ENCODE assay signal across 8 mouse cellular contexts in the genomic region with DNA sequence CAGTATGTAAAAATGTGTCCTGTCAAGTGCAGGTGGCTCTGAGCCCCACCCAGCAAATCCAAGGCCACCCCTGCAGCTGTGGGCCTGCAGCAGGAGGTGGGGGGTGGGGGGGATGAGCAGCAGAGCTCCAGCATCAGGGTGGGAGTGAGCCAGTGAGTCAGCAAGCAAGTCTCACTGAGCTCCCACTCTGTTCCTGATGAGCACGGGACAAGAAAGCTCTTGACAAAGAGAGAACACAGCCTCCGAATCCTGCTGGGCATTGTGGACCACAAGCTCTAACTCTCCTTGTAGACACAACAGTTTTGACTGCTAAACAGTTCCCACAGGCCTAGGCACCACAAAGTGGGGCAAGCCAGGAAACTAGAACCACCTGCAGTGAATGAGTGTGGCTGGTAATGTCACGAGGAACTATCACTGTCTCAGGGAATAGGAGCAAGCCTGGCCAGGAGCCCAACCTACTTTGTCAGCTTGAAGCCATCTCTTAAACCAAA. TPM values are rescaled to one million over a fixed set of nuclear protein-coding genes. Genes with fewer than 3 reads are reported as not detected.
DNase-seq lines count a peak whose midpoint lies in the region; ATAC-seq lines count a peak whose summit lies in the region.

No protein-coding gene starts in this region.

- no peaks in the 10 kb centered on the region for H3K9me3 ChIP-seq in heart, embryonic 16.5 days (replicated peaks; ENCODE audit: control insufficient read depth, low read length)

- no peak overlapping the region for H3K4me3 ChIP-seq in heart, embryonic 16.5 days (ENCODE audit: low read length)

- no peaks in the 10 kb centered on the region for H3K27me3 ChIP-seq in heart, embryonic 16.5 days (ENCODE audit: control insufficient read depth, insufficient read depth, low read length)

- 0 out of 2 replicates have a peak overlapping the region, but pooled peaks have one; percentile 26 for H3K9ac ChIP-seq in heart, embryonic 16.5 days (ENCODE audit: low read length)

- peaks cover 7% of the 10 kb centered on the region for H3K36me3 ChIP-seq in heart, embryonic 16.5 days (ENCODE audit: control insufficient read depth, insufficient read depth)

- intact Hi-C loops in heart, postnatal 14 days (cut with DNase I), result no loop called here

- H3K27ac ChIP-seq in heart, embryonic 16.5 days (ENCODE audit: low read length), result peak overlapping the region; percentile 54

- H3K4me1 ChIP-seq in heart, embryonic 16.5 days (ENCODE audit: control insufficient read depth, insufficient read depth, low read length), result peaks cover 39% of the 10 kb centered on the region

- WGBS in heart, embryonic 16.5 days, result 36% methylated on average over 3 of the region's 3 CpGs

- peak overlapping the region; percentile 4; the same call in 1 of the 2 replicates for H3K4me2 ChIP-seq in heart, embryonic 16.5 days (ENCODE audit: low read depth, low read length)

- peak; percentile 71 for ATAC-seq in heart, embryonic 16.5 days (replicated peaks; ENCODE audit: extremely low read depth, insufficient read depth, low FRiP score)
- ATAC-seq in frontal cortex, adult (ENCODE audit: low TSS enrichment), result peak; percentile 82
- no peak for ATAC-seq in monocyte, adult 5-6 weeks (replicated peaks; ENCODE audit: insufficient number of reproducible peaks, low FRiP score, low TSS enrichment, poor library complexity, severe bottlenecking)

- DNase-seq in heart, postnatal 14 days, result no peak
- peak; percentile 22 for DNase-seq in WW6 (ENCODE audit: low read depth, low spot score)
- peak; percentile 44 to 57 for DNase-seq in right cerebral cortex, postnatal 10 days (ENCODE audit: low spot score in 2 of 2)
- no peak for DNase-seq in gastrocnemius, adult 8-10 months (ENCODE audit: low spot score in 2 of 2)
- DNase-seq in lung, postnatal 4 days, result no peak

RNA-seq across cellular contexts. Expression of gene A730071L15Rik, which starts 45.6 kb away (rescaled TPM):
- polyA plus RNA-seq in heart, embryonic 16.5 days (2015; fragmentation: Nextera tagmentation; extraction: Ambion mirVana), result 0.25 and 0.39 TPM in 2 replicates
- not detected for total RNA-seq in heart, postnatal 14 days (2021)
- total RNA-seq in gastrocnemius, adult 8-10 months (2022), result not detected
- 0.85 to 2.3 TPM (median 1.9 TPM) in 3 replicates for total RNA-seq in monocyte, adult 5-6 weeks (2017)

RNA-seq across cellular contexts. Expression of gene Nudcd3, which starts 46.0 kb away (rescaled TPM):
- 35.9 and 38.8 TPM in 2 replicates for polyA plus RNA-seq in heart, embryonic 16.5 days (2015; fragmentation: Nextera tagmentation; extraction: Ambion mirVana)
- total RNA-seq in heart, postnatal 14 days (2021), result 10 to 100 TPM; 56.3 to 57.6 TPM
- 10 to 100 TPM; 70.9 to 77.9 (median 76.1) TPM for total RNA-seq in gastrocnemius, adult 8-10 months (2022)
- 28.7 to 49.9 TPM (median 29.7 TPM) in 3 replicates for total RNA-seq in monocyte, adult 5-6 weeks (2017)

Comparison
In these comparisons a context has a peak if more than half of its experiments do, and no peak if none do; other contexts are left out.
1. DNase-seq: peak in WW6 (single experiment) and right cerebral cortex, postnatal 10 days (2 of 2); none in heart, postnatal 14 days (0 of 2), gastrocnemius, adult 8-10 months (0 of 2) and lung, postnatal 4 days (0 of 2).